Mouse (Mus musculus) midbrain, embryonic 16.5 days (tissue): ENCODE results near the gene Cdipt. TPM values are rescaled to one million over a fixed set of nuclear protein-coding genes. Genes with fewer than 3 reads are reported as not detected.
A peak's percentile ranks its signal among the peaks of the same experiment; 100 is the strongest.

Experiments
- ATAC-seq: fragments of 200-750 bp; cut with Nextera tagmentation; 2 replicates; pipeline ENCODE4 v1.8.0; 2017; ENCODE audit warnings: moderate TSS enrichment
- H3K27ac ChIP-seq: fragments of 300-500 bp; sonication (generic); 2 replicates; pipeline ENCODE4 v1.5.1; 2014; ENCODE audit warnings: mild to moderate bottlenecking, low read length, mixed read lengths
- H3K27me3 ChIP-seq: fragments of 300-500 bp; sonication (generic); 2 replicates; pipeline ENCODE4 v1.6.1; 2014; ENCODE audit warnings: low read depth, low read length, mixed read lengths; ENCODE audit not compliant: control insufficient read depth, insufficient read depth
- H3K36me3 ChIP-seq: fragments of 300-500 bp; sonication (generic); 2 replicates; pipeline ENCODE4 v1.6.1; 2014; ENCODE audit warnings: mild to moderate bottlenecking, low read length, moderate library complexity, mixed read lengths; ENCODE audit not compliant: control insufficient read depth, insufficient read depth
- H3K4me1 ChIP-seq: fragments of 300-500 bp; sonication (generic); 2 replicates; pipeline ENCODE4 v1.6.1; 2014; ENCODE audit warnings: mild to moderate bottlenecking, low read length, mixed read lengths; ENCODE audit not compliant: control insufficient read depth, insufficient read depth
- H3K4me2 ChIP-seq: fragments of 300-500 bp; sonication (generic); 2 replicates; pipeline ENCODE4 v1.6.1; 2014; ENCODE audit warnings: mild to moderate bottlenecking, low read length, mixed read lengths
- H3K4me3 ChIP-seq: fragments of 300-500 bp; sonication (generic); 2 replicates; pipeline ENCODE4 v1.5.1; 2014; ENCODE audit warnings: low read depth, mild to moderate bottlenecking, low read length, moderate library complexity, mixed read lengths
- H3K9ac ChIP-seq: fragments of 300-500 bp; sonication (generic); 2 replicates; pipeline ENCODE4 v1.6.1; 2014; ENCODE audit warnings: low read depth, low read length, mixed read lengths
- H3K9me3 ChIP-seq: fragments of 300-500 bp; sonication (generic); replicated peaks from 2 replicates; pipeline ENCODE4 v1.6.1; 2014; ENCODE audit warnings: mild to moderate bottlenecking, low read length, mixed read lengths; ENCODE audit not compliant: control insufficient read depth, poor library complexity, severe bottlenecking
- WGBS: fragments of 180-500 bp; shearing (Covaris S2); extraction: QIAGEN DNeasy Blood & Tissue Kit; methylation state at CpG from one replicate; pipeline ENCODE4 v1.1.7; 2014; 5-methylcytosine and 5-hydroxymethylcytosine counted together
- polyA plus RNA-seq: library from polyadenylated mRNA; unstranded; fragments of >200 nt; fragmentation: Nextera tagmentation; extraction: Ambion mirVana; gene quantifications from 2 replicates; pipeline ENCODE4 v1.2.1, GENCODE M21; 2015

Cdipt gene
- polyA plus RNA-seq, 1 experiment from 2014 or later: 141 TPM

- H3K27me3 ChIP-seq: no peaks in the 10 kb centered on the region
- peak overlapping the region; percentile 44 for H3K9ac ChIP-seq
- peaks cover 10% of the 10 kb centered on the region for H3K36me3 ChIP-seq
- peaks cover 66% of the 10 kb centered on the region for H3K4me1 ChIP-seq
- no peak for ATAC-seq
- peak overlapping the region; percentile 91; the same call in 1 of the 2 replicates for H3K4me3 ChIP-seq
- no peaks in the 10 kb centered on the region for H3K9me3 ChIP-seq
- 66% methylated on average over 11 of the region's 13 CpGs for WGBS
- peak overlapping the region; percentile 97 for H3K4me2 ChIP-seq
- H3K27ac ChIP-seq: no peak overlapping the region; the same call in 1 of the 2 replicates
Observed at GRCm38 (mm10) chr7:127023272-127023691, 47.6 kb downstream of the Cdipt start.

GRCm38 (mm10) chr7:127023896-127024690 lies 48.4 kb downstream of the Cdipt start:
- ATAC-seq: no peak
- H3K4me2 ChIP-seq: peak overlapping the region; percentile 97
- peak overlapping the region; percentile 100 for H3K27ac ChIP-seq
- no peaks in the 10 kb centered on the region for H3K27me3 ChIP-seq
- WGBS: 13% methylated on average over 19 of the region's 19 CpGs
- H3K9me3 ChIP-seq: no peaks in the 10 kb centered on the region
- H3K36me3 ChIP-seq: peaks cover 10% of the 10 kb centered on the region
- peaks cover 60% of the 10 kb centered on the region for H3K4me1 ChIP-seq
- H3K9ac ChIP-seq: peak overlapping the region; percentile 100
- H3K4me3 ChIP-seq: peak overlapping the region; percentile 91

GRCm38 (mm10) chr7:127024755-127025555 lies 49.2 kb downstream of the Cdipt start:
- peaks cover 51% of the 10 kb centered on the region for H3K4me1 ChIP-seq
- peak overlapping the region; percentile 100 for H3K9ac ChIP-seq
- H3K27me3 ChIP-seq: no peaks in the 10 kb centered on the region
- ATAC-seq: peak; percentile 34; the same call in 1 of the 2 replicates
- H3K4me2 ChIP-seq: peak overlapping the region; percentile 97
- H3K27ac ChIP-seq: peak overlapping the region; percentile 100
- H3K9me3 ChIP-seq: no peaks in the 10 kb centered on the region
- under 1% methylated on average over 30 of the region's 30 CpGs for WGBS
- H3K4me3 ChIP-seq: peak overlapping the region; percentile 91
- H3K36me3 ChIP-seq: peaks cover 10% of the 10 kb centered on the region

- Histone ChIP-seq H3K9ac (peak overlapping the region; percentile 100), H3K27ac (peak overlapping the region; percentile 100), H3K4me2 (peak overlapping the region; percentile 97), H3K27me3 (no peaks in the 10 kb centered on the region), H3K9me3 (no peaks in the 10 kb centered on the region), H3K36me3 (peaks cover 10% of the 10 kb centered on the region), H3K4me3 (peak overlapping the region; percentile 91), H3K4me1 (peaks cover 45% of the 10 kb centered on the region)
- no peak for ATAC-seq
- 0% methylated on average over 52 of the region's 65 CpGs for WGBS
Observed at GRCm38 (mm10) chr7:127025556-127026160, 49.9 kb downstream of the Cdipt start.

- H3K27me3 ChIP-seq: no peaks in the 10 kb centered on the region
- peaks cover 44% of the 10 kb centered on the region for H3K4me1 ChIP-seq
- H3K36me3 ChIP-seq: peaks cover 10% of the 10 kb centered on the region
- no peaks in the 10 kb centered on the region for H3K9me3 ChIP-seq
- peak overlapping the region; percentile 97 for H3K4me2 ChIP-seq
- H3K4me3 ChIP-seq: peak overlapping the region; percentile 91
- 0 out of 2 replicates have a peak, but pooled peaks have one; percentile 4 for ATAC-seq
- peak overlapping the region; percentile 100 for H3K27ac ChIP-seq
- peak overlapping the region; percentile 100 for H3K9ac ChIP-seq
- WGBS: under 1% methylated on average over 28 of the region's 48 CpGs
Observed at GRCm38 (mm10) chr7:127026161-127026600, 50.5 kb downstream of the Cdipt start.

- peak overlapping the region; percentile 100 for H3K9ac ChIP-seq
- no CpG with 5 or more reads among the region's 48 CpGs for WGBS
- H3K27ac ChIP-seq: peak overlapping the region; percentile 100
- peaks cover 10% of the 10 kb centered on the region for H3K36me3 ChIP-seq
- peaks cover 40% of the 10 kb centered on the region for H3K4me1 ChIP-seq
- no peaks in the 10 kb centered on the region for H3K9me3 ChIP-seq
- peak overlapping the region; percentile 97 for H3K4me2 ChIP-seq
- ATAC-seq: no peak
- peak overlapping the region; percentile 91 for H3K4me3 ChIP-seq
- no peaks in the 10 kb centered on the region for H3K27me3 ChIP-seq
Observed at GRCm38 (mm10) chr7:127026616-127026983, 50.9 kb downstream of the Cdipt start.

- WGBS: 0% methylated on average over 51 of the region's 63 CpGs
- Histone ChIP-seq H3K4me1 (peaks cover 37% of the 10 kb centered on the region), H3K9ac (peak within 1 kb of the TSS; percentile 100), H3K36me3 (peaks cover 10% of the 10 kb centered on the region), H3K4me3 (peak within 1 kb of the TSS; percentile 91), H3K9me3 (no peaks in the 10 kb centered on the region), H3K4me2 (peak within 1 kb of the TSS; percentile 97), H3K27me3 (no peaks in the 10 kb centered on the region), H3K27ac (peak within 1 kb of the TSS; percentile 100)
- ATAC-seq: peak; percentile 88
Observed at GRCm38 (mm10) chr7:127026984-127027726, 51.4 kb downstream of the Cdipt start, which contains the start of gene Maz. Maz (minus strand) TSS chr7:127027037.

- peak; percentile 18 for ATAC-seq
- peak overlapping the region; percentile 100 for H3K27ac ChIP-seq
Observed at GRCm38 (mm10) chr7:127027885-127028284, 52.2 kb downstream of the Cdipt start.

More at GRCm38 (mm10) chr7:127027885-127028284, 52.2 kb downstream of the Cdipt start:
- no peaks in the 10 kb centered on the region for H3K9me3 ChIP-seq
- peaks cover 7% of the 10 kb centered on the region for H3K36me3 ChIP-seq
- H3K4me1 ChIP-seq: peaks cover 30% of the 10 kb centered on the region
- WGBS: 55% methylated on average over 8 of the region's 8 CpGs
- peak overlapping the region; percentile 91 for H3K4me3 ChIP-seq
- peak overlapping the region; percentile 75 for H3K9ac ChIP-seq
- no peaks in the 10 kb centered on the region for H3K27me3 ChIP-seq
- H3K4me2 ChIP-seq: peak overlapping the region; percentile 91
